In genomic region chr14:16364161-16364831, GRCm38 (mm10) we compare ENCODE assay signal across 8 mouse cellular contexts. TPM values are rescaled to one million over a fixed set of nuclear protein-coding genes. Genes with fewer than 3 reads are reported as not detected.
DNase-seq lines count a peak whose midpoint lies in the region; ATAC-seq lines count a peak whose summit lies in the region.

No protein-coding gene starts in this region.

- peak overlapping the region; percentile 82 for H3K4me2 ChIP-seq in intestine, embryonic 15.5 days (replicated peaks)
- peak overlapping the region; percentile 68 for H3K4me2 ChIP-seq in midbrain, embryonic 11.5 days

- H3K27me3 ChIP-seq in intestine, embryonic 15.5 days (replicated peaks) = no peaks in the 10 kb centered on the region
- no peaks in the 10 kb centered on the region for H3K27me3 ChIP-seq in limb, embryonic 10.5 days (ENCODE audit: low read depth, poor library complexity, severe bottlenecking)
- H3K27me3 ChIP-seq in midbrain, embryonic 11.5 days (ENCODE audit: control insufficient read depth, insufficient read depth, low read length) = no peaks in the 10 kb centered on the region

- H3K4me3 ChIP-seq in intestine, embryonic 15.5 days (replicated peaks) = peak overlapping the region; percentile 97
- peak overlapping the region; percentile 95 for H3K4me3 ChIP-seq in limb, embryonic 10.5 days
- H3K4me3 ChIP-seq in midbrain, embryonic 11.5 days (ENCODE audit: low read depth, low read length) = peak overlapping the region; percentile 94

- no peaks in the 10 kb centered on the region for H3K36me3 ChIP-seq in intestine, embryonic 15.5 days
- H3K36me3 ChIP-seq in limb, embryonic 10.5 days = 0 out of 2 replicates have a peak, but pooled peaks cover 6% of the 10 kb centered on the region
- H3K36me3 ChIP-seq in midbrain, embryonic 11.5 days (ENCODE audit: control insufficient read depth, insufficient read depth, low read length) = no peaks in the 10 kb centered on the region

- peak; percentile 73 for ATAC-seq in intestine, embryonic 15.5 days
- ATAC-seq in midbrain, embryonic 11.5 days (ENCODE audit: low FRiP score) = peak; percentile 81

- H3K9me3 ChIP-seq in intestine, embryonic 15.5 days = no peaks in the 10 kb centered on the region
- H3K9me3 ChIP-seq in limb, embryonic 10.5 days (replicated peaks) = no peaks in the 10 kb centered on the region
- H3K9me3 ChIP-seq in midbrain, embryonic 11.5 days (ENCODE audit: control insufficient read depth, low read length) = no peaks in the 10 kb centered on the region

- under 1% methylated on average over 25 of the region's 32 CpGs for whole genome bisulfite sequencing in intestine, embryonic 15.5 days
- WGBS in limb, embryonic 10.5 days = under 1% methylated on average over 28 of the region's 32 CpGs
- WGBS in midbrain, embryonic 11.5 days = 0% methylated on average over 26 of the region's 32 CpGs

- DNase-seq in urinary bladder, postnatal 25 days (ENCODE audit: low spot score) = peak; percentile 37
- no peak for DNase-seq in urinary bladder, postnatal 10 days (ENCODE audit: low spot score)
- DNase-seq in cerebellum, postnatal 36 days = peak; percentile 51 to 64
- peak; percentile 44 for DNase-seq in gastrocnemius, postnatal 25 days
- peak; percentile 81 for DNase-seq in limb, embryonic 10.5 days (ENCODE audit: low spot score)
- DNase-seq in midbrain, embryonic 11.5 days (ENCODE audit: low spot score, missing footprints) = peak; percentile 95
- peak; percentile 64 to 78 for DNase-seq in spleen, postnatal 10 days (ENCODE audit: low spot score in 2 of 2)

- H3K9ac ChIP-seq in intestine, embryonic 15.5 days = peak overlapping the region; percentile 62
- peak overlapping the region; percentile 67 for H3K9ac ChIP-seq in midbrain, embryonic 11.5 days (ENCODE audit: low read length)

- peak overlapping the region; percentile 96 for H3K27ac ChIP-seq in intestine, embryonic 15.5 days
- peak overlapping the region; percentile 99 for H3K27ac ChIP-seq in limb, embryonic 10.5 days
- peak overlapping the region; percentile 93 for H3K27ac ChIP-seq in midbrain, embryonic 11.5 days (ENCODE audit: low read depth, low read length)

- peaks cover 8% of the 10 kb centered on the region; the same call in 1 of the 2 replicates for H3K4me1 ChIP-seq in intestine, embryonic 15.5 days (replicated peaks)
- H3K4me1 ChIP-seq in limb, embryonic 10.5 days = peaks cover 17% of the 10 kb centered on the region
- H3K4me1 ChIP-seq in midbrain, embryonic 11.5 days (ENCODE audit: control insufficient read depth, insufficient read depth, low read length) = peaks cover 17% of the 10 kb centered on the region

RNA-seq across cellular contexts. Expression of gene Top2b, which starts 0.7 kb away (rescaled TPM):
- total RNA-seq in gastrocnemius, postnatal 25 days (2021) = 10 to 100 TPM; 33.6 to 37.2 TPM
- polyA plus RNA-seq in intestine, embryonic 15.5 days (2015; fragmentation: Nextera tagmentation; extraction: Ambion mirVana) = 33.3 and 43.3 TPM in 2 replicates
- polyA plus RNA-seq in limb, embryonic 10.5 days (2016; fragmentation: Nextera tagmentation; extraction: Ambion mirVana) = 65.6 and 83.7 TPM in 2 replicates
- polyA plus RNA-seq in midbrain, embryonic 11.5 days (2014; fragmentation: Nextera tagmentation; extraction: Ambion mirVana) = 159 and 186 TPM in 2 replicates
